Mouse (Mus musculus): ENCODE measurements at regions not wholly inside any gene's neighbourhood (a gene's known extent, or its start where the extent isn't known, plus 50 kb on each side); places are given as distances from the start of the nearest gene placed in this dataset.

DNA sequence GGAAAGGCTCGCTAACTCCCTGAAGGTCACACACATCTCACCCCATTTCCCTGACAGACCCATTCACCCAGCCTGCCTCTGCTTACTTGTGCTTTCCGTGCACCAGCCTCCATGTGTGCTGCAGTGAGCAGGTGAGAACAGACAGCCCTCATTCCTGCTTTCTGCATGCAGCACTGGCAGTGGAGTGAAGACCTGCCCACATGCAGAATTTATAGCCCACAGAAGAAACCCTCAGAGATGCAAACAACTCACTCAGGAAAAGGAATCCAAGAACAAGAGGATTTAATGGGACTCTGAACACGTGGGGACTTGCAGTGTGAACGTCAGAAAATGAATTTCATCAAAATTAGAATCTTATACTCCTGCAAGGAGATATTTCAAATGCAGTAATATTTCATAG, 152.2 kb upstream of the Ankrd50 start:
- Histone ChIP-seq H3K79me2 (replicated peaks; ENCODE audit: control insufficient read depth, insufficient read depth, low read length) (no peaks in the 10 kb centered on the region), H3K4me1 (ENCODE audit: control insufficient read depth, insufficient read depth, low read length) (no peaks in the 10 kb centered on the region), H3K4me3 (no peak overlapping the region), H3K9ac (ENCODE audit: low read depth, low read length) (no peak overlapping the region), H3K27me3 (ENCODE audit: control insufficient read depth, insufficient read depth, low read length) (no peaks in the 10 kb centered on the region; the same call in 1 of the 2 replicates), H3K27ac (no peak overlapping the region), H3K36me3 (ENCODE audit: control insufficient read depth, insufficient read depth, low read length) (no peaks in the 10 kb centered on the region)
- 81% methylated on average over 4 of the region's 4 CpGs for WGBS
- TF ChIP-seq CTCF (IDR thresholded peaks at IDR 0.05) (no peak), POLR2A (IDR thresholded peaks at IDR 0.05; ENCODE audit: insufficient read depth, low read depth, low read length) (no peak), EP300 (IDR thresholded peaks at IDR 0.05; ENCODE audit: insufficient read depth, low read depth, low read length) (no peak)
- intact Hi-C loops (cut with DNase I) = no loop called here
- no peak for DNase-seq

DNA sequence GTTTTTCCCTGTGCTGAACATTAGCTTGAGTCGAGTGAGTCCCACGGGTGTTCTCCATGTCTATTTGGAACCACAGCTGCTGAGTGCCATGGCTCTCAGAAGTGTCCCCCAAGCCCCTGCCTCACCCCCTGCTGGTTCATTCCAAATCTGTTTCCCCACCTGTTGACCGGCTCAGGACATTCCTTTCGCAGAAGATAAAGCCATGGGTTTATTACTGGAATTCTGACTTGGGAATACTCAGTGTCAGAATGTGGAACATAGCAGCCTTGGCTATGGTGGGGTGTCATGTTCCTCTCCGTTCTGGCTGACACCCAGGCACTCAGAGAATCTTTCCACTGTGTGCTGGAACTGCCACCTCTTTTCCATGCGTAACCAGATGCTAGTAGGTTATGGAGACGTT, 148.7 kb upstream of the Ankrd50 start:
- Histone ChIP-seq H3K27me3 (ENCODE audit: control insufficient read depth, insufficient read depth, low read length) (no peaks in the 10 kb centered on the region), H3K36me3 (ENCODE audit: control insufficient read depth, insufficient read depth, low read length) (no peaks in the 10 kb centered on the region), H3K4me1 (ENCODE audit: control insufficient read depth, insufficient read depth, low read length) (no peaks in the 10 kb centered on the region), H3K27ac (no peak overlapping the region), H3K9ac (ENCODE audit: low read depth, low read length) (no peak overlapping the region), H3K79me2 (replicated peaks; ENCODE audit: control insufficient read depth, insufficient read depth, low read length) (no peaks in the 10 kb centered on the region), H3K4me3 (no peak overlapping the region)
- intact Hi-C loops (cut with DNase I) = no loop called here
- 43% methylated on average over 7 of the region's 7 CpGs for WGBS
- no peak for TF ChIP-seq CTCF (IDR thresholded peaks at IDR 0.05)
- peak in 1 of 2 experiments; percentile 26 for DNase-seq

DNA sequence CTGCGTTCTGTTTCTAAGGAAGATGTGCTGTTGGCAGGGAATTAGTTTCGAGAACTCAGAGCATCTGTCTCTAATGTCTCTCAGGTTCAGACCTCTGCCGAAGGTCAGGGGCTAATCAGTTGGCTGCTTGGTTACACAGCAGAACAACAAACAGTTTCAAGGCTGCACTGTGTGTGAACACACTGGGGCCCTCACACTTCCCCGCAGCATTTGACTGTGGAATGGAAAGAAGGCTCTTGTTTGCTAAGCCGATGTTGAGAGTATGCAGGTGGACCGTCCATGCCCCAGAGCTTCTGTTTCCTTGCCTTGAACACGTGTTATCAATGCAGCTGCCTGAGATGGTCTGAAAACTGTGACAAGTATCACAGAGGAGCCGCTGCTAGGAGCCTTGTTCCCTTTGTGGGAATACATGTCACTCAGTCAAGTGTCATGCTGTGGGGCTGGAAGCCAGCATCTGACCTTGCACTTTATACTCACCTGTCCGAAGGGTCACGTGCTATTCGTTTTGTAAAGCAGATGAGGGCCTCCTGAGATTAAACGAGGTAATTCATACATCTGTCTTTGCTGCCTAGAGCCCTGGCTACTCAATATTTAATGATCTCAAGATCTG, 141.0 kb upstream of the Ankrd50 start:
- intact Hi-C loops (cut with DNase I) = no loop called here
- no peak overlapping the region for H3K4me3 ChIP-seq
- TF ChIP-seq EP300 (IDR thresholded peaks at IDR 0.05; ENCODE audit: insufficient read depth, low read depth, low read length) = no peak
- no peak for TF ChIP-seq CTCF (IDR thresholded peaks at IDR 0.05)
- TF ChIP-seq POLR2A (IDR thresholded peaks at IDR 0.05; ENCODE audit: insufficient read depth, low read depth, low read length) = no peak
- no peaks in the 10 kb centered on the region for H3K36me3 ChIP-seq (ENCODE audit: control insufficient read depth, insufficient read depth, low read length)
- no peak overlapping the region for H3K9ac ChIP-seq (ENCODE audit: low read depth, low read length)
- WGBS = 51% methylated on average over 12 of the region's 12 CpGs
- no peaks in the 10 kb centered on the region for H3K79me2 ChIP-seq (replicated peaks; ENCODE audit: control insufficient read depth, insufficient read depth, low read length)
- no peak overlapping the region for H3K27ac ChIP-seq
- DNase-seq = no peak
- H3K4me1 ChIP-seq (ENCODE audit: control insufficient read depth, insufficient read depth, low read length) = no peaks in the 10 kb centered on the region
- H3K27me3 ChIP-seq (ENCODE audit: control insufficient read depth, insufficient read depth, low read length) = no peaks in the 10 kb centered on the region

GRCm38 (mm10) chr3:38617989-38618388, 133.3 kb upstream of the Ankrd50 start:
- Histone ChIP-seq H3K4me1 (ENCODE audit: control insufficient read depth, insufficient read depth, low read length) (no peaks in the 10 kb centered on the region), H3K27me3 (ENCODE audit: control insufficient read depth, insufficient read depth, low read length) (no peaks in the 10 kb centered on the region), H3K79me2 (replicated peaks; ENCODE audit: control insufficient read depth, insufficient read depth, low read length) (no peaks in the 10 kb centered on the region), H3K4me3 (no peak overlapping the region), H3K36me3 (ENCODE audit: control insufficient read depth, insufficient read depth, low read length) (no peaks in the 10 kb centered on the region), H3K9ac (ENCODE audit: low read depth, low read length) (no peak overlapping the region), H3K27ac (no peak overlapping the region)
- 55% methylated on average over 3 of the region's 3 CpGs for WGBS
- no peak for DNase-seq
- no peak for TF ChIP-seq CTCF (IDR thresholded peaks at IDR 0.05)
- TF ChIP-seq POLR2A (IDR thresholded peaks at IDR 0.05; ENCODE audit: insufficient read depth, low read depth, low read length) = no peak
- no peak for TF ChIP-seq EP300 (IDR thresholded peaks at IDR 0.05; ENCODE audit: insufficient read depth, low read depth, low read length)
- intact Hi-C loops (cut with DNase I) = no loop called here

GRCm38 (mm10) chr3:38617217-38617616, 132.6 kb upstream of the Ankrd50 start:
- intact Hi-C loops (cut with DNase I) = no loop called here
- no peak for DNase-seq
- WGBS = 78% methylated on average over 8 of the region's 8 CpGs
- H3K4me3 ChIP-seq = no peak overlapping the region
- H3K27ac ChIP-seq = no peak overlapping the region
- no peaks in the 10 kb centered on the region for H3K4me1 ChIP-seq (ENCODE audit: control insufficient read depth, insufficient read depth, low read length)
- no peaks in the 10 kb centered on the region for H3K27me3 ChIP-seq (ENCODE audit: control insufficient read depth, insufficient read depth, low read length)
- no peak for TF ChIP-seq EP300 (IDR thresholded peaks at IDR 0.05; ENCODE audit: insufficient read depth, low read depth, low read length)
- TF ChIP-seq POLR2A (IDR thresholded peaks at IDR 0.05; ENCODE audit: insufficient read depth, low read depth, low read length) = no peak
- TF ChIP-seq CTCF (IDR thresholded peaks at IDR 0.05) = no peak
- no peaks in the 10 kb centered on the region for H3K79me2 ChIP-seq (replicated peaks; ENCODE audit: control insufficient read depth, insufficient read depth, low read length)
- H3K9ac ChIP-seq (ENCODE audit: low read depth, low read length) = no peak overlapping the region
- H3K36me3 ChIP-seq (ENCODE audit: control insufficient read depth, insufficient read depth, low read length) = no peaks in the 10 kb centered on the region

DNA sequence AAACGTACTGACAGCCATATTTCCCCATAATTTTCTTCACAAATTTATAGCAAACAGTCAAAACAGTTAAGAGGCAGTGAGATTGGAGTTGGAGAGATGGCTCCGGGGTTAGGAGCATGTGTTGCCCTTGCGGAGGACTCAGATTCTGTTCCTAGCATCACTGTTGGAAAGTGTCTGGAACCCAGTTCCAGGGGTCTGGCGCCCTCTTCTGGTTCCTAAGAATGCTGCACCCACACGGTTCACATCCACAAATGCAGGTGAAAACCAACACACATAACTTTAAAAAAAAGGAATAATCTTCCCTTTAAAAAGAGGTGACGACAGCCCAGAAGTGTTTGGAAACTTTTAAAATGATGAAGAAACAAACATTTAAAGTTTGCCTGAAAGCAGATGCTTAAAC, 129.1 kb upstream of the Ankrd50 start:
- H3K27ac ChIP-seq = no peak overlapping the region
- no peaks in the 10 kb centered on the region for H3K4me1 ChIP-seq (ENCODE audit: control insufficient read depth, insufficient read depth, low read length)
- H3K9ac ChIP-seq (ENCODE audit: low read depth, low read length) = no peak overlapping the region
- H3K27me3 ChIP-seq (ENCODE audit: control insufficient read depth, insufficient read depth, low read length) = no peaks in the 10 kb centered on the region
- intact Hi-C loops (cut with DNase I) = no loop called here
- no peak for DNase-seq
- TF ChIP-seq CTCF (IDR thresholded peaks at IDR 0.05) (peak; percentile 18; the same call in 1 of the 2 replicates), EP300 (IDR thresholded peaks at IDR 0.05; ENCODE audit: insufficient read depth, low read depth, low read length) (no peak)
- H3K79me2 ChIP-seq (replicated peaks; ENCODE audit: control insufficient read depth, insufficient read depth, low read length) = no peaks in the 10 kb centered on the region
- no peak overlapping the region for H3K4me3 ChIP-seq
- H3K36me3 ChIP-seq (ENCODE audit: control insufficient read depth, insufficient read depth, low read length) = no peaks in the 10 kb centered on the region
- WGBS = 79% methylated on average over 6 of the region's 6 CpGs
